Mouse (Mus musculus) ES-Bruce4 (cell line): ENCODE measurements at regions not wholly inside any gene's neighbourhood (a gene's known extent, or its start where the extent isn't known, plus 50 kb on each side); places are given as distances from the start of the nearest gene placed in this dataset.

ENCODE experiments used
- H3K27ac ChIP-seq: 2 replicates; pipeline ENCODE4 v1.5.1; 2012; ENCODE audit warnings: low read length, inconsistent platforms; ENCODE audit not compliant: insufficient read depth
- H3K27me3 ChIP-seq: 2 replicates; pipeline ENCODE4 v1.6.1; 2012; ENCODE audit warnings: mild to moderate bottlenecking, low read length, inconsistent platforms; ENCODE audit not compliant: control insufficient read depth, poor library complexity, insufficient read depth, severe bottlenecking
- H3K36me3 ChIP-seq: 2 replicates; pipeline ENCODE4 v1.6.1; 2012; ENCODE audit warnings: inconsistent platforms, mild to moderate bottlenecking, low read length, moderate library complexity; ENCODE audit not compliant: control insufficient read depth, poor library complexity, insufficient read depth, severe bottlenecking
- H3K4me1 ChIP-seq: one replicate; pipeline ENCODE4 v1.8.1; 2011; ENCODE audit warnings: low read length; ENCODE audit not compliant: control insufficient read depth, insufficient read depth
- H3K4me3 ChIP-seq: 2 replicates; pipeline ENCODE4 v1.5.1; 2011; ENCODE audit warnings: low read depth, mild to moderate bottlenecking, low read length
- H3K9ac ChIP-seq: 2 replicates; pipeline ENCODE4 v1.6.1; 2012; ENCODE audit warnings: low read depth, mild to moderate bottlenecking, inconsistent platforms; ENCODE audit not compliant: poor library complexity, severe bottlenecking
- H3K9me3 ChIP-seq: replicated peaks from 2 replicates; pipeline ENCODE4 v1.6.1; 2012; ENCODE audit warnings: mild to moderate bottlenecking, low read length, inconsistent platforms; ENCODE audit not compliant: control insufficient read depth, poor library complexity, insufficient read depth, severe bottlenecking
- CTCF ChIP-seq: IDR thresholded peaks from one replicate; pipeline ENCODE4 v1.8.1; 2011; ENCODE audit warnings: low read depth, low read length
- EP300 ChIP-seq: IDR thresholded peaks from 2 replicates; pipeline ENCODE4 v1.6.1; 2011; ENCODE audit warnings: low read depth, low read length; ENCODE audit not compliant: insufficient read depth
- POLR2A ChIP-seq: IDR thresholded peaks from one replicate; pipeline ENCODE4 v1.8.1; 2011; ENCODE audit warnings: low read length; ENCODE audit not compliant: insufficient read depth

- Histone ChIP-seq H3K4me1 (no peaks in the 10 kb centered on the region), H3K27me3 (no peaks in the 10 kb centered on the region), H3K4me3 (no peak overlapping the region), H3K9ac (no peak overlapping the region), H3K9me3 (no peaks in the 10 kb centered on the region), H3K36me3 (no peaks in the 10 kb centered on the region), H3K27ac (no peak overlapping the region)
- no peak for TF ChIP-seq EP300
- no peak for TF ChIP-seq POLR2A
- TF ChIP-seq CTCF, result peak; percentile 39
Measured at GRCm38 (mm10) chr1:120667776-120668175, 65.6 kb downstream of the En1 start.

- Histone ChIP-seq H3K9ac (no peak overlapping the region), H3K4me3 (no peak overlapping the region), H3K27me3 (no peaks in the 10 kb centered on the region), H3K9me3 (no peaks in the 10 kb centered on the region), H3K27ac (no peak overlapping the region), H3K4me1 (no peaks in the 10 kb centered on the region), H3K36me3 (no peaks in the 10 kb centered on the region)
- TF ChIP-seq EP300, result no peak
- no peak for TF ChIP-seq POLR2A
- no peak for TF ChIP-seq CTCF
Measured at GRCm38 (mm10) chr1:120683532-120684245, 81.5 kb downstream of the En1 start.

- Histone ChIP-seq H3K27ac (no peak overlapping the region), H3K36me3 (no peaks in the 10 kb centered on the region), H3K9ac (no peak overlapping the region), H3K27me3 (no peaks in the 10 kb centered on the region; the same call in 1 of the 2 replicates), H3K9me3 (no peaks in the 10 kb centered on the region), H3K4me1 (no peaks in the 10 kb centered on the region), H3K4me3 (no peak overlapping the region)
- no peak for TF ChIP-seq CTCF
- TF ChIP-seq POLR2A, result no peak
- TF ChIP-seq EP300, result no peak
Measured at GRCm38 (mm10) chr1:120685650-120686244, 83.5 kb downstream of the En1 start.

- Histone ChIP-seq H3K36me3 (no peaks in the 10 kb centered on the region), H3K27ac (no peak overlapping the region), H3K4me3 (no peak overlapping the region), H3K27me3 (no peaks in the 10 kb centered on the region; the same call in 1 of the 2 replicates), H3K9me3 (no peaks in the 10 kb centered on the region), H3K9ac (no peak overlapping the region), H3K4me1 (no peaks in the 10 kb centered on the region)
- TF ChIP-seq CTCF, result no peak
Measured at GRCm38 (mm10) chr1:120691571-120691970, 89.4 kb downstream of the En1 start.

GRCm38 (mm10) chr1:120698189-120698588 is 96.0 kb downstream of the En1 start:
- H3K9ac ChIP-seq, result no peak overlapping the region
- H3K4me1 ChIP-seq, result no peaks in the 10 kb centered on the region
- H3K27ac ChIP-seq, result no peak overlapping the region
- H3K4me3 ChIP-seq, result no peak overlapping the region
- H3K9me3 ChIP-seq, result no peaks in the 10 kb centered on the region
- H3K36me3 ChIP-seq, result no peaks in the 10 kb centered on the region
- no peaks in the 10 kb centered on the region for H3K27me3 ChIP-seq
- TF ChIP-seq EP300 (no peak), CTCF (peak; percentile 28)

- H3K36me3 ChIP-seq, result no peaks in the 10 kb centered on the region
- H3K27ac ChIP-seq, result no peak overlapping the region
- H3K27me3 ChIP-seq, result no peaks in the 10 kb centered on the region
- no peaks in the 10 kb centered on the region; the same call in 1 of the 2 replicates for H3K9me3 ChIP-seq
- no peak overlapping the region for H3K4me3 ChIP-seq
- no peak overlapping the region for H3K9ac ChIP-seq
- no peak for TF ChIP-seq EP300
- TF ChIP-seq CTCF, result no peak
- no peak for TF ChIP-seq POLR2A
- H3K4me1 ChIP-seq, result no peaks in the 10 kb centered on the region
Measured at GRCm38 (mm10) chr1:120704201-120704600, 102.0 kb downstream of the En1 start.
